Mouse (Mus musculus): ENCODE data around the gene Micall2.
A peak's percentile ranks its signal among the peaks of the same experiment; 100 is the strongest.
"Not testable (repeated sequence)": the region's sequence is repeated elsewhere in the genome, so short reads cannot be mapped to it uniquely, and the experiment has no call there.

Gene Micall2

GRCm38 (mm10) chr5:139735677-139736503, at the start of gene Micall2:
Micall2 (minus strand) TSS chr5:139736336.
- peak; percentile 81 for DNase-seq (ENCODE audit: low read depth, low spot score)

- no peak for DNase-seq (ENCODE audit: low read depth, low spot score)
These were observed 45.3 kb upstream of the Micall2 start for GRCm38 (mm10) chr5:139781406-139781805.

- DNase-seq (ENCODE audit: low read depth, low spot score) = no peak
These were observed 40.8 kb upstream of the Micall2 start for GRCm38 (mm10) chr5:139776966-139777365.

GRCm38 (mm10) chr5:139775216-139775926, 39.2 kb upstream of the Micall2 start, which contains the start of gene Ints1:
Ints1 (minus strand) TSS chr5:139775674.
- DNase-seq (ENCODE audit: low read depth, low spot score) = peak; percentile 90

- no peak for DNase-seq (ENCODE audit: low read depth, low spot score)
These were observed 32.1 kb upstream of the Micall2 start for GRCm38 (mm10) chr5:139768216-139768615.

GRCm38 (mm10) chr5:139764296-139764695, 28.2 kb upstream of the Micall2 start:
- no peak for DNase-seq (ENCODE audit: low read depth, low spot score)

- no peak for DNase-seq (ENCODE audit: low read depth, low spot score)
These were observed 22.0 kb upstream of the Micall2 start for GRCm38 (mm10) chr5:139758096-139758495.

GRCm38 (mm10) chr5:139756586-139756985, 20.4 kb upstream of the Micall2 start:
- DNase-seq (ENCODE audit: low read depth, low spot score) = no peak

GRCm38 (mm10) chr5:139756135-139756534, 20.0 kb upstream of the Micall2 start:
- DNase-seq (ENCODE audit: low read depth, low spot score) = no peak

GRCm38 (mm10) chr5:139754753-139755152, 18.6 kb upstream of the Micall2 start:
- DNase-seq (ENCODE audit: low read depth, low spot score) = peak; percentile 37

- peak; percentile 33 for DNase-seq (ENCODE audit: low read depth, low spot score)
These were observed 14.4 kb upstream of the Micall2 start for GRCm38 (mm10) chr5:139750535-139750934.

GRCm38 (mm10) chr5:139749413-139750125, 13.4 kb upstream of the Micall2 start:
- DNase-seq (ENCODE audit: low read depth, low spot score) = no peak

- DNase-seq (ENCODE audit: low read depth, low spot score) = peak; percentile 43
These were observed 9.6 kb upstream of the Micall2 start for GRCm38 (mm10) chr5:139745771-139746170.

GRCm38 (mm10) chr5:139742640-139743039, 6.5 kb upstream of the Micall2 start:
- not testable (repeated sequence) for DNase-seq (ENCODE audit: low read depth, low spot score)

GRCm38 (mm10) chr5:139738592-139739315, 2.6 kb upstream of the Micall2 start:
- DNase-seq (ENCODE audit: low read depth, low spot score) = no peak

- DNase-seq (ENCODE audit: low read depth, low spot score) = no peak
These were observed 1.9 kb upstream of the Micall2 start for GRCm38 (mm10) chr5:139737841-139738591.

- no peak for DNase-seq (ENCODE audit: low read depth, low spot score)
These were observed 386 bp upstream of the Micall2 start for GRCm38 (mm10) chr5:139736504-139736940.

- DNase-seq (ENCODE audit: low read depth, low spot score) = no peak
These were observed 1.4 kb downstream of the Micall2 start for GRCm38 (mm10) chr5:139734746-139735145.

- no peak for DNase-seq (ENCODE audit: low read depth, low spot score)
These were observed 2.1 kb downstream of the Micall2 start for GRCm38 (mm10) chr5:139734016-139734415.

- DNase-seq (ENCODE audit: low read depth, low spot score) = no peak
These were observed 3.5 kb downstream of the Micall2 start for GRCm38 (mm10) chr5:139732634-139733107.
